Mouse (Mus musculus): ENCODE results near the gene Ilkap. TPM values are rescaled to one million over a fixed set of nuclear protein-coding genes. Genes with fewer than 3 reads are reported as not detected.

Ilkap gene
- polyA plus RNA-seq, 1 experiment from 2014 or later, result 150 TPM

GRCm38 (mm10) chr1:91325488-91326042, 73.0 kb downstream of the Ilkap start:
- no peaks in the 10 kb centered on the region for H3K36me3 ChIP-seq (ENCODE audit: control insufficient read depth, insufficient read depth, low read length)
- ATAC-seq (ENCODE audit: low read depth), result no peak
- no peaks in the 10 kb centered on the region for H3K9me3 ChIP-seq (ENCODE audit: control insufficient read depth, low read length)
- H3K27me3 ChIP-seq (ENCODE audit: control insufficient read depth, insufficient read depth, low read length), result no peaks in the 10 kb centered on the region
- H3K9ac ChIP-seq (replicated peaks; ENCODE audit: low read depth, low read length), result no peak overlapping the region
- no peaks in the 10 kb centered on the region for H3K4me1 ChIP-seq (ENCODE audit: control insufficient read depth, insufficient read depth, low read length)
- 70% methylated on average over 4 of the region's 4 CpGs for WGBS
- no peak overlapping the region for H3K4me3 ChIP-seq (ENCODE audit: low read depth, low read length)
- no peak overlapping the region for H3K4me2 ChIP-seq (ENCODE audit: low read depth, low read length)
- no peak overlapping the region for H3K27ac ChIP-seq (ENCODE audit: low read depth, low read length)

- WGBS, result 67% methylated on average over 2 of the region's 2 CpGs
- Histone ChIP-seq H3K27me3 (ENCODE audit: control insufficient read depth, insufficient read depth, low read length) (no peaks in the 10 kb centered on the region), H3K36me3 (ENCODE audit: control insufficient read depth, insufficient read depth, low read length) (no peaks in the 10 kb centered on the region), H3K9me3 (ENCODE audit: control insufficient read depth, low read length) (no peaks in the 10 kb centered on the region), H3K4me1 (ENCODE audit: control insufficient read depth, insufficient read depth, low read length) (no peaks in the 10 kb centered on the region), H3K27ac (ENCODE audit: low read depth, low read length) (no peak overlapping the region; the same call in 1 of the 2 replicates), H3K9ac (replicated peaks; ENCODE audit: low read depth, low read length) (no peak overlapping the region), H3K4me3 (ENCODE audit: low read depth, low read length) (no peak overlapping the region), H3K4me2 (ENCODE audit: low read depth, low read length) (no peak overlapping the region)
- no peak for ATAC-seq (ENCODE audit: low read depth)
Observed at GRCm38 (mm10) chr1:91324646-91325045, 74.0 kb downstream of the Ilkap start.

Other genes with a start within 250 kb of the Ilkap start
- 8.3 and 15.8 TPM in 2 replicates for gene Ramp1, start 219.0 kb downstream of the Ilkap start, polyA plus RNA-seq (2014; fragmentation: Nextera tagmentation; extraction: Ambion mirVana)
- 60.2 and 61.9 TPM in 2 replicates for gene Ube2f, start 148.5 kb downstream of the Ilkap start, polyA plus RNA-seq (2014; fragmentation: Nextera tagmentation; extraction: Ambion mirVana)
- gene Scly, start 100.5 kb downstream of the Ilkap start, polyA plus RNA-seq (2014; fragmentation: Nextera tagmentation; extraction: Ambion mirVana), result 8.4 and 11.6 TPM in 2 replicates
- gene Espnl, start 76.7 kb downstream of the Ilkap start, polyA plus RNA-seq (2014; fragmentation: Nextera tagmentation; extraction: Ambion mirVana), result 0.10 and 0.11 TPM in 2 replicates
- 0.17 TPM in 1 of 2 replicates, not detected in the other for gene Klhl30, start 47.8 kb downstream of the Ilkap start, polyA plus RNA-seq (2014; fragmentation: Nextera tagmentation; extraction: Ambion mirVana)
- 0.17 TPM in 1 of 2 replicates, not detected in the other for gene Erfe, start 32.4 kb downstream of the Ilkap start, polyA plus RNA-seq (2014; fragmentation: Nextera tagmentation; extraction: Ambion mirVana)
- gene Hes6, start 15.2 kb upstream of the Ilkap start, polyA plus RNA-seq (2014; fragmentation: Nextera tagmentation; extraction: Ambion mirVana), result 100 and 101 TPM in 2 replicates
- gene Per2, start 60.5 kb upstream of the Ilkap start, polyA plus RNA-seq (2014; fragmentation: Nextera tagmentation; extraction: Ambion mirVana), result 3.7 and 7.5 TPM in 2 replicates
- gene Traf3ip1, start 95.8 kb upstream of the Ilkap start, polyA plus RNA-seq (2014; fragmentation: Nextera tagmentation; extraction: Ambion mirVana), result 7.7 and 8.7 TPM in 2 replicates
- 14.4 and 20.0 TPM in 2 replicates for gene Asb1, start 141.7 kb upstream of the Ilkap start, polyA plus RNA-seq (2014; fragmentation: Nextera tagmentation; extraction: Ambion mirVana)